Mouse (Mus musculus): ENCODE measurements around the gene Lgals7. TPM values are rescaled to one million over a fixed set of nuclear protein-coding genes. Genes with fewer than 3 reads are reported as not detected.

The Lgals7 gene
- total and polyA plus RNA-seq, 2 experiments from 2014 or later, result 1.1 to 5.0 TPM

DNA sequence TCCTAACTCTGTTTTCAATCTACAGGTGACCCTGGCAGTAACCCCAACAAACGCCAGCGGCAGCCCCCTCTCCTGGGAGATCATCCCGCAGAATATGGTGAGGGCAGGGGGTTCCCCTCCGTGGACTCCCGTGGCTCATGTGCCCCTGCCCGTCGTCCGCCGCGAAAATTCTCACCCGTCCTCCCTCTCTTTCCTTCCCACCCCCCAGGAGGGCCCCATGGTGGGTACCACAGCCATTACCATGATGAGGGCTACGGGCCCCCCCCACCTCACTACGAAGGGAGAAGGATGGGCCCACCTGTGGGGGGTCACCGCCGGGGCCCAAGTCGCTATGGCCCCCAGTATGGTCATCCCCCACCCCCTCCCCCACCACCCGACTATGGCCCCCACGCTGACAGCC lies 45.2 kb upstream of the Lgals7 start:
- Histone ChIP-seq H3K4me3 (ENCODE audit: low read length) (no peak overlapping the region), H3K27me3 (ENCODE audit: insufficient read depth, low read length) (no peaks in the 10 kb centered on the region), H3K27ac (no peak overlapping the region), H3K9ac (replicated peaks; ENCODE audit: low read length) (no peak overlapping the region), H3K4me2 (ENCODE audit: low read depth, low read length) (no peak overlapping the region), H3K9me3 (ENCODE audit: low read length) (no peaks in the 10 kb centered on the region), H3K4me1 (ENCODE audit: insufficient read depth, low read length) (0 out of 2 replicates have a peak, but pooled peaks cover 5% of the 10 kb centered on the region), H3K36me3 (ENCODE audit: insufficient read depth, low read length) (peaks cover 70% of the 10 kb centered on the region)
- WGBS, result 76% methylated on average over 18 of the region's 18 CpGs
- no peak for TF ChIP-seq CTCF (IDR thresholded peaks at IDR 0.05; ENCODE audit: low read depth)
- ATAC-seq (no peak), DNase-seq (ENCODE audit: low spot score) (no peak)

DNA sequence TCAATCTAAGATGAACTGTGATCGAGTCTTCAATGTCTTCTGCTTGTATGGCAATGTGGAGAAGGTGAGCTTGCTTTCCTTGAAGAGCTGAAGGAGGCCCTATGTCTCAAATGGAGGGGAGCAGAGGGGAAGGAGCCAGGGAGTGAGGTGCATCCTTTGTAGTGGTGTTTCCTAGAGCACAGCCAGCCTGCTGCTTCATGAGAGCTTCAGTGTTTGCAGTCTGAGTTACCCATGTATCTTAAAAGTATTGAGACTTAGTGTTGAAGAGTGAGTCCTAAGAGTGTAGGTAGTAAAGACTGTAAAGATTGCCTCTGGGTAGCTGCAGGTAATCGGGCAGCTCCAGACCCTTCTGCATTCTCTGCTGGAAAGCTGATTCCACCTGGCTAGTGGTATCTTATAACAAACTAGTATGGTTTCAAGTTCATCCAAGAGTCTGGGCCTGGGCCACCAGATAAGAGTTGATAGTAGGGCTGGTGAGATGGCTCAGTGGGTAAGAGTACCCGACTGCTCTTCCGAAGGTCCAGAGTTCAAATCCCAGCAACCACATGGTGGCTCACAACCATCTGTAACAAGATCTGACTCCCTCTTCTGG lies 44.7 kb upstream of the Lgals7 start:
- H3K4me2 ChIP-seq (ENCODE audit: low read depth, low read length), result no peak overlapping the region
- TF ChIP-seq CTCF (IDR thresholded peaks at IDR 0.05; ENCODE audit: low read depth), result no peak
- DNase-seq (ENCODE audit: low spot score) (no peak), ATAC-seq (no peak)
- H3K4me3 ChIP-seq (ENCODE audit: low read length), result no peak overlapping the region
- H3K9ac ChIP-seq (replicated peaks; ENCODE audit: low read length), result no peak overlapping the region
- no peaks in the 10 kb centered on the region for H3K27me3 ChIP-seq (ENCODE audit: insufficient read depth, low read length)
- 79% methylated on average over 4 of the region's 4 CpGs for WGBS
- no peaks in the 10 kb centered on the region for H3K9me3 ChIP-seq (ENCODE audit: low read length)
- 0 out of 2 replicates have a peak, but pooled peaks cover 5% of the 10 kb centered on the region for H3K4me1 ChIP-seq (ENCODE audit: insufficient read depth, low read length)
- peaks cover 65% of the 10 kb centered on the region for H3K36me3 ChIP-seq (ENCODE audit: insufficient read depth, low read length)
- no peak overlapping the region for H3K27ac ChIP-seq

DNA sequence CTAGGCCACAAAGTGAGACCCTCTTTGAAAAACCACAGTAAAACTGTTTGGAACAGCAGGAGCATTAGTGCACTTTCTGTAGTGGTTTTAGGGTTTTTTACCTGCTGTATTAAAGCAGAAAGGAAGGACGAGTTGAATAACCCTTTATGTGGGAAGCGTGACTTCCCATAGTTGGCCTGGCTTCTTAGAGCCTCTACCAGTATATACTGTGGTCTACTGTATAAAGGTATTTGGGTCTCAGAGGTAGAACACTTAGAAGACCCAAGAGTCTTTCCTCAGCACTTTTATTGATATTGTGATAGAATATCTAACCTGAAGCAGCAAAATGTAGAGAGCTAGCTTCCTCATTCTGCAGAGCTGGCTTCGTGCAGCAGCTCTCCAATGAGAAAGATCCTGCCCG lies 44.1 kb upstream of the Lgals7 start:
- Histone ChIP-seq H3K4me1 (ENCODE audit: insufficient read depth, low read length) (0 out of 2 replicates have a peak, but pooled peaks cover 5% of the 10 kb centered on the region), H3K27me3 (ENCODE audit: insufficient read depth, low read length) (no peaks in the 10 kb centered on the region), H3K4me2 (ENCODE audit: low read depth, low read length) (no peak overlapping the region), H3K4me3 (ENCODE audit: low read length) (no peak overlapping the region), H3K27ac (0 out of 2 replicates have a peak overlapping the region, but pooled peaks have one; percentile 26), H3K9me3 (ENCODE audit: low read length) (no peaks in the 10 kb centered on the region), H3K36me3 (ENCODE audit: insufficient read depth, low read length) (peaks cover 59% of the 10 kb centered on the region), H3K9ac (replicated peaks; ENCODE audit: low read length) (no peak overlapping the region)
- TF ChIP-seq CTCF (IDR thresholded peaks at IDR 0.05; ENCODE audit: low read depth), result no peak
- ATAC-seq, result no peak
- DNase-seq (ENCODE audit: low spot score), result no peak
- WGBS, result 66% methylated on average over 4 of the region's 4 CpGs

DNA sequence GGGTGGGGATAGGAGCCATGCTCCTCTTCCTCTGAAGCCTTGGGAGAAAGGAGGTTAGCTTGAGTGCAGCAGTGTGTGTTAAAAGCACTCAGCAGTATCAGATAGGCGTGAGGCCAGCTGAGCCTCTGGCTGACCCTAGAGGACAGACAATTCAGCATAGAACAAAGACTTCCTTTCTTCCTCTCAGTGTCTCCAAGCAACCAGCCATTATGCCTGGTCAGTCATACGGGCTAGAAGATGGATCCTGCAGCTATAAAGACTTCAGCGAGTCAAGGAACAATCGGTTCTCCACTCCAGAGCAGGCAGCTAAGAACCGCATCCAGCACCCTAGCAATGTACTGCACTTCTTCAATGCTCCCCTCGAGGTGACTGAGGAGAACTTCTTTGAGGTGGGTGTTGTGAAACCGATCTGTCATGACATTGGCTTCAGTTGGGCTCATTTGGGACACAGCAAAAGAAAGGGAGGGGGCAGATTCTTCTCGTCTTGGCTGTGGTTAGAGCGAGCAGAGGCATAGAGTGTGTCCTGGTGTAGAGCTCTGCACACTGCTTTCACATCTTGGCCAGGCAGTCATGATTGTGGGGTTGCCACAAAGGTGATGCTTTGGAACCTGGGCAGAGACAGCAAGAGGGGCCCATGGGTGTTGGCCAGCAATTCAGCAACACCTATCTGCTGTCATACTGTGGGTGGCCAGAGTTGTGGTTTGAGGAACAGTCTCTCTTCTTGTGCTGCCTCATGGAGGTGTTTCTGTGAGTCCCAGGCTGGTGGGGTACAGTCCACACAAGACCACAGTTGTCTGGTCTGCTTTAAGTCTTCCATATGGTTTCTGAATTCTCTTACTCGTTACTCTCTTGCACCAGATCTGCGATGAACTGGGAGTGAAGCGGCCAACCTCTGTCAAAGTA lies 43.0 kb upstream of the Lgals7 start:
- Histone ChIP-seq H3K4me1 (ENCODE audit: insufficient read depth, low read length) (0 out of 2 replicates have a peak, but pooled peaks cover 7% of the 10 kb centered on the region), H3K36me3 (ENCODE audit: insufficient read depth, low read length) (peaks cover 50% of the 10 kb centered on the region), H3K9me3 (ENCODE audit: low read length) (no peaks in the 10 kb centered on the region), H3K4me2 (ENCODE audit: low read depth, low read length) (no peak overlapping the region), H3K27me3 (ENCODE audit: insufficient read depth, low read length) (no peaks in the 10 kb centered on the region), H3K27ac (peak overlapping the region; percentile 46; the same call in 1 of the 2 replicates), H3K9ac (replicated peaks; ENCODE audit: low read length) (no peak overlapping the region), H3K4me3 (ENCODE audit: low read length) (no peak overlapping the region)
- ATAC-seq (0 out of 2 replicates have a peak, but pooled peaks have one; percentile 19), DNase-seq (ENCODE audit: low spot score) (peak; percentile 16)
- 26% methylated on average over 12 of the region's 12 CpGs for WGBS
- no peak for TF ChIP-seq CTCF (IDR thresholded peaks at IDR 0.05; ENCODE audit: low read depth)

DNA sequence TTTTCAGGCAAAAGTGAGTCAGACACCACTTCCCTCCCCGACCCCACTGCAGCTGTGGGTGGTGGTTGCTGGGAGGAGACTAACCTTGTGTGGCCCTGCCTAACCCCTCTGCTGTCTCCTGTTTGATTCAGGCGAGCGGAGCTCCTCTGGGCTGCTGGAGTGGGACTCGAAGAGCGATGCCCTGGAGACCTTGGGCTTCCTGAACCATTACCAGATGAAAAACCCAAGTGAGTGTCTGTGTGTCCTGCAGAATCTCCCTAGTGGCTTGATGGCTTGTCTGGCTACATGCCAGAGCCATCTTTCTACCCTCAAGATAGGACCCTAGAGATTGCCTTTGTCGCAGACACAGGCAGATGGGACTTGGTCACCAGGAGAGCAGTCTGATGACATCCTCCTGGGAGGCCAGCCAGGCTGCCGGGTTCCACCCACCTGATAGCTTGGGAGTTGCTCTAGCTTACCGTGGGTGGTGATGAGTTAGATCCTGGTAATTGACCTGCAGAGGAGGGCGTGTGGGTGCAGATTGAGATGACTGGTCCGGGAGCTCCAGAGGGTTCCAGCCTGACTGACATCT lies 42.3 kb upstream of the Lgals7 start:
- Histone ChIP-seq H3K9ac (replicated peaks; ENCODE audit: low read length) (no peak overlapping the region), H3K9me3 (ENCODE audit: low read length) (no peaks in the 10 kb centered on the region), H3K36me3 (ENCODE audit: insufficient read depth, low read length) (peaks cover 42% of the 10 kb centered on the region), H3K4me1 (ENCODE audit: insufficient read depth, low read length) (0 out of 2 replicates have a peak, but pooled peaks cover 13% of the 10 kb centered on the region), H3K27ac (peak overlapping the region; percentile 46; the same call in 1 of the 2 replicates), H3K27me3 (ENCODE audit: insufficient read depth, low read length) (no peaks in the 10 kb centered on the region), H3K4me2 (ENCODE audit: low read depth, low read length) (no peak overlapping the region), H3K4me3 (ENCODE audit: low read length) (no peak overlapping the region)
- WGBS, result 41% methylated on average over 10 of the region's 10 CpGs
- ATAC-seq (0 out of 2 replicates have a peak, but pooled peaks have one; percentile 3), DNase-seq (ENCODE audit: low spot score) (peak; percentile 23)
- no peak for TF ChIP-seq CTCF (IDR thresholded peaks at IDR 0.05; ENCODE audit: low read depth)

DNA sequence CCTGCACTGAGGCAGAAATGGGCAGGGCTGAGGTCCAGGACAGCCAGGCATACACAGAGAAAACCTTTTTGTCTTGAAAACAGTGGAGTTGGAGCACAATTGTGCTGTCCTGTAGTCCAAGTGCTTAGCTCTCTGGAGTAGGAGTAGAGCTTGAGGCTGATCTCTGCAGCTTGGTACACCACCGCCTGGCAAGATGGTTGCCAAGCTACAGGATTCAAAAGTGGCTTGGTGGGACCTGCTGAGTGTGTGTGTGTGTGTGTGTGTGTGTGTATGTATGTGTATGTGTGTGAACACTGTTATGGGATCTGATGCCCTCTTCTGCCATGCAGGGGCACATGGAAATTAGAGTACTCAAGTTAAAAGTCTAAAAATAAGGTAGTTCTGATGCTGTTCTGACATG lies 41.1 kb upstream of the Lgals7 start:
- Histone ChIP-seq H3K4me3 (ENCODE audit: low read length) (no peak overlapping the region), H3K27ac (no peak overlapping the region), H3K36me3 (ENCODE audit: insufficient read depth, low read length) (peaks cover 32% of the 10 kb centered on the region), H3K27me3 (ENCODE audit: insufficient read depth, low read length) (no peaks in the 10 kb centered on the region), H3K9ac (replicated peaks; ENCODE audit: low read length) (no peak overlapping the region), H3K9me3 (ENCODE audit: low read length) (no peaks in the 10 kb centered on the region), H3K4me1 (ENCODE audit: insufficient read depth, low read length) (0 out of 2 replicates have a peak, but pooled peaks cover 13% of the 10 kb centered on the region), H3K4me2 (ENCODE audit: low read depth, low read length) (no peak overlapping the region)
- WGBS, result 55% methylated on average over 1 of the region's 1 CpGs
- no peak for TF ChIP-seq CTCF (IDR thresholded peaks at IDR 0.05; ENCODE audit: low read depth)
- DNase-seq (ENCODE audit: low spot score), result no peak
- no peak for ATAC-seq
